Mouse (Mus musculus) kidney, postnatal 25 days (tissue): ENCODE data around the gene Nxpe5.
"Not testable (repeated sequence)": the region's sequence is repeated elsewhere in the genome, so short reads cannot be mapped to it uniquely, and the experiment has no call there.

Experiments
- DNase-seq, 2 experiments: peaks; one replicate each; pipeline ENCODE4 v3.0.0; 2021; ENCODE audit warnings: mixed read lengths in 2 of 2

Gene Nxpe5

GRCm38 (mm10) chr5:138225700-138226099 lies at the start of gene Nxpe5:
Gene Nxpe5, plus strand, starts transcription at chr5:138225898.
- DNase-seq, result no peak

GRCm38 (mm10) chr5:138186950-138187638 lies 38.6 kb upstream of the Nxpe5 start, which contains the start of the genes Taf6 and Cnpy4:
Gene Taf6, minus strand, starts transcription at chr5:138187451.
Gene Cnpy4, plus strand, starts transcription at chr5:138187485.
- DNase-seq, result peak; percentile 90

GRCm38 (mm10) chr5:138187661-138188306 lies 37.9 kb upstream of the Nxpe5 start:
- peak; percentile 78 to 84 for DNase-seq

GRCm38 (mm10) chr5:138193771-138194727 lies 31.6 kb upstream of the Nxpe5 start, which contains the start of gene Mblac1:
Gene Mblac1, plus strand, starts transcription at chr5:138194314.
- DNase-seq, result peak; percentile 89 to 90

- peak; percentile 17 to 55 for DNase-seq
Observed at GRCm38 (mm10) chr5:138194755-138195345, 30.8 kb upstream of the Nxpe5 start.

GRCm38 (mm10) chr5:138195463-138195862 lies 30.2 kb upstream of the Nxpe5 start:
- DNase-seq, result no peak

GRCm38 (mm10) chr5:138199576-138199975 lies 26.1 kb upstream of the Nxpe5 start:
- DNase-seq, result peak in 1 of 2 experiments; percentile 24

- no peak for DNase-seq
Observed at GRCm38 (mm10) chr5:138202086-138202485, 23.6 kb upstream of the Nxpe5 start.

GRCm38 (mm10) chr5:138207253-138207652 lies 18.4 kb upstream of the Nxpe5 start:
- peak in 1 of 2 experiments; percentile 28 for DNase-seq

- DNase-seq, result no peak
Observed at GRCm38 (mm10) chr5:138207873-138208272, 17.8 kb upstream of the Nxpe5 start.

GRCm38 (mm10) chr5:138216632-138217031 lies 9.1 kb upstream of the Nxpe5 start:
- not testable (repeated sequence) for DNase-seq

GRCm38 (mm10) chr5:138219864-138220263 lies 5.8 kb upstream of the Nxpe5 start:
- no peak for DNase-seq

- peak; percentile 92 to 98 for DNase-seq
Observed at GRCm38 (mm10) chr5:138222111-138222510, 3.6 kb upstream of the Nxpe5 start.

- DNase-seq, result no peak
Observed at GRCm38 (mm10) chr5:138223287-138223686, 2.4 kb upstream of the Nxpe5 start.

GRCm38 (mm10) chr5:138226491-138226890 lies 793 bp downstream of the Nxpe5 start:
- no peak for DNase-seq

GRCm38 (mm10) chr5:138227367-138227766 lies 1.7 kb downstream of the Nxpe5 start:
- no peak for DNase-seq

GRCm38 (mm10) chr5:138228026-138228425 lies 2.3 kb downstream of the Nxpe5 start:
- peak in 1 of 2 experiments; percentile 72 for DNase-seq

GRCm38 (mm10) chr5:138229511-138229910 lies 3.8 kb downstream of the Nxpe5 start:
- no peak for DNase-seq

GRCm38 (mm10) chr5:138233778-138234177 lies 8.1 kb downstream of the Nxpe5 start:
- DNase-seq, result no peak

- DNase-seq, result no peak
Observed at GRCm38 (mm10) chr5:138234224-138234623, 8.5 kb downstream of the Nxpe5 start.

GRCm38 (mm10) chr5:138241511-138241910 lies 15.8 kb downstream of the Nxpe5 start:
- no peak for DNase-seq

- DNase-seq, result no peak
Observed at GRCm38 (mm10) chr5:138251144-138251543, 25.4 kb downstream of the Nxpe5 start.
